Mouse (Mus musculus) kidney, embryonic 16.5 days (tissue): ENCODE measurements at regions not wholly inside any gene's neighbourhood (a gene's known extent, or its start where the extent isn't known, plus 50 kb on each side); places are given as distances from the start of the nearest gene placed in this dataset.
"Not testable (repeated sequence)": the region's sequence is repeated elsewhere in the genome, so short reads cannot be mapped to it uniquely, and the experiment has no call there.

Source experiments
- ATAC-seq: fragments of 200-750 bp; cut with Nextera tagmentation; 2 replicates; pipeline ENCODE4 v1.8.0; 2017; ENCODE audit warnings: moderate TSS enrichment; ENCODE audit not compliant: low FRiP score, low TSS enrichment
- H3K27ac ChIP-seq: fragments of 300-500 bp; sonication (generic); 2 replicates; pipeline ENCODE4 v1.5.1; 2014; ENCODE audit warnings: low read length
- H3K27me3 ChIP-seq: fragments of 300-500 bp; sonication (generic); 2 replicates; pipeline ENCODE4 v1.6.1; 2014; ENCODE audit warnings: low read length, control low read depth, mixed read lengths; ENCODE audit not compliant: insufficient read depth
- H3K36me3 ChIP-seq: fragments of 300-500 bp; sonication (generic); 2 replicates; pipeline ENCODE4 v1.6.1; 2014; ENCODE audit warnings: low read length, control low read depth, mixed read lengths; ENCODE audit not compliant: insufficient read depth
- H3K4me1 ChIP-seq: fragments of 300-500 bp; sonication (generic); 2 replicates; pipeline ENCODE4 v1.6.1; 2014; ENCODE audit warnings: low read length, control low read depth, mixed read lengths; ENCODE audit not compliant: insufficient read depth
- H3K4me2 ChIP-seq: fragments of 300-500 bp; sonication (generic); replicated peaks from 2 replicates; pipeline ENCODE4 v1.6.1; 2014; ENCODE audit warnings: low read depth, low read length
- H3K4me3 ChIP-seq: fragments of 300-500 bp; sonication (generic); 2 replicates; pipeline ENCODE4 v1.5.1; 2014; ENCODE audit warnings: mild to moderate bottlenecking, low read length
- H3K9ac ChIP-seq: fragments of 300-500 bp; sonication (generic); replicated peaks from 2 replicates; pipeline ENCODE4 v1.6.1; 2014; ENCODE audit warnings: low read length
- H3K9me3 ChIP-seq: fragments of 300-500 bp; sonication (generic); 2 replicates; pipeline ENCODE4 v1.6.1; 2016; ENCODE audit warnings: low read length, control low read depth
- WGBS: fragments of 180-500 bp; shearing (Covaris S2); extraction: QIAGEN DNeasy Blood & Tissue Kit; methylation state at CpG from one replicate; pipeline ENCODE4 v1.1.7; 2014; 5-methylcytosine and 5-hydroxymethylcytosine counted together

GRCm38 (mm10) chr1:14109190-14109482, 1984.0 kb downstream of the 4930444P10Rik start:
- H3K27me3 ChIP-seq = no peaks in the 10 kb centered on the region
- peaks cover 5% of the 10 kb centered on the region; the same call in 1 of the 2 replicates for H3K9me3 ChIP-seq
- no peak overlapping the region for H3K27ac ChIP-seq
- WGBS = 6% methylated on average over 6 of the region's 6 CpGs
- no peaks in the 10 kb centered on the region for H3K4me1 ChIP-seq
- no peak overlapping the region for H3K4me2 ChIP-seq
- H3K36me3 ChIP-seq = no peaks in the 10 kb centered on the region
- H3K4me3 ChIP-seq = no peak overlapping the region
- H3K9ac ChIP-seq = no peak overlapping the region
- no peak for ATAC-seq

- no peak overlapping the region for H3K9ac ChIP-seq
- no peaks in the 10 kb centered on the region for H3K4me1 ChIP-seq
- H3K4me3 ChIP-seq = no peak overlapping the region
- H3K9me3 ChIP-seq = peaks cover 5% of the 10 kb centered on the region; the same call in 1 of the 2 replicates
- no peak for ATAC-seq
- H3K27me3 ChIP-seq = no peaks in the 10 kb centered on the region
- H3K27ac ChIP-seq = no peak overlapping the region
- H3K36me3 ChIP-seq = no peaks in the 10 kb centered on the region
- 57% methylated on average over 7 of the region's 7 CpGs for WGBS
- H3K4me2 ChIP-seq = no peak overlapping the region
These were observed 1984.5 kb downstream of the 4930444P10Rik start for GRCm38 (mm10) chr1:14108450-14109189.

GRCm38 (mm10) chr1:14105521-14105920, 1987.6 kb downstream of the 4930444P10Rik start:
- H3K4me2 ChIP-seq, H3K9me3 ChIP-seq, H3K27ac ChIP-seq, H3K4me1 ChIP-seq, H3K36me3 ChIP-seq, ATAC-seq, H3K4me3 ChIP-seq, H3K27me3 ChIP-seq, H3K9ac ChIP-seq: not testable (repeated sequence)
- WGBS = 96% methylated on average over 4 of the region's 6 CpGs

GRCm38 (mm10) chr1:14104529-14104928, 1988.6 kb downstream of the 4930444P10Rik start:
- Histone ChIP-seq H3K27me3 (no peaks in the 10 kb centered on the region), H3K9ac (no peak overlapping the region), H3K4me1 (no peaks in the 10 kb centered on the region), H3K4me3 (no peak overlapping the region), H3K4me2 (no peak overlapping the region), H3K36me3 (no peaks in the 10 kb centered on the region), H3K9me3 (peaks cover 5% of the 10 kb centered on the region; the same call in 1 of the 2 replicates), H3K27ac (no peak overlapping the region)
- ATAC-seq = no peak
- 89% methylated on average over 2 of the region's 2 CpGs for WGBS

- Histone ChIP-seq H3K9ac (no peak overlapping the region), H3K36me3 (no peaks in the 10 kb centered on the region), H3K4me1 (no peaks in the 10 kb centered on the region), H3K4me3 (no peak overlapping the region), H3K4me2 (no peak overlapping the region), H3K27ac (no peak overlapping the region), H3K9me3 (no peaks in the 10 kb centered on the region), H3K27me3 (no peaks in the 10 kb centered on the region)
- ATAC-seq = no peak
- WGBS = 74% methylated on average over 5 of the region's 5 CpGs
These were observed 1994.1 kb downstream of the 4930444P10Rik start for GRCm38 (mm10) chr1:14099031-14099430.

- WGBS = 22% methylated on average over 5 of the region's 5 CpGs
- no peak overlapping the region for H3K4me3 ChIP-seq
- H3K4me2 ChIP-seq = no peak overlapping the region
- H3K27ac ChIP-seq = no peak overlapping the region
- H3K36me3 ChIP-seq = no peaks in the 10 kb centered on the region
- H3K27me3 ChIP-seq = no peaks in the 10 kb centered on the region
- no peaks in the 10 kb centered on the region for H3K4me1 ChIP-seq
- ATAC-seq = no peak
- H3K9me3 ChIP-seq = no peaks in the 10 kb centered on the region
- no peak overlapping the region for H3K9ac ChIP-seq
These were observed 1995.4 kb downstream of the 4930444P10Rik start for GRCm38 (mm10) chr1:14097567-14098228.

GRCm38 (mm10) chr1:14064856-14065255, 2028.3 kb downstream of the 4930444P10Rik start:
- 83% methylated on average over 3 of the region's 3 CpGs for WGBS
- H3K9me3 ChIP-seq = peaks cover 4% of the 10 kb centered on the region; the same call in 1 of the 2 replicates
- no peak overlapping the region for H3K4me2 ChIP-seq
- no peaks in the 10 kb centered on the region for H3K27me3 ChIP-seq
- H3K4me1 ChIP-seq = no peaks in the 10 kb centered on the region
- no peak overlapping the region for H3K9ac ChIP-seq
- no peak overlapping the region for H3K27ac ChIP-seq
- H3K4me3 ChIP-seq = no peak overlapping the region
- no peak for ATAC-seq
- no peaks in the 10 kb centered on the region for H3K36me3 ChIP-seq

- Histone ChIP-seq H3K27me3 (no peaks in the 10 kb centered on the region), H3K4me2 (no peak overlapping the region), H3K4me3 (no peak overlapping the region), H3K9ac (no peak overlapping the region), H3K36me3 (no peaks in the 10 kb centered on the region), H3K27ac (no peak overlapping the region), H3K9me3 (no peaks in the 10 kb centered on the region), H3K4me1 (no peaks in the 10 kb centered on the region)
- no peak for ATAC-seq
- 42% methylated on average over 2 of the region's 2 CpGs for WGBS
These were observed 2057.0 kb downstream of the 4930444P10Rik start for GRCm38 (mm10) chr1:14036163-14036562.

GRCm38 (mm10) chr1:14011484-14011883, 2081.6 kb downstream of the 4930444P10Rik start:
- Histone ChIP-seq H3K4me3 (no peak overlapping the region), H3K9ac (no peak overlapping the region), H3K27me3 (no peaks in the 10 kb centered on the region), H3K4me1 (no peaks in the 10 kb centered on the region), H3K36me3 (no peaks in the 10 kb centered on the region), H3K27ac (no peak overlapping the region), H3K4me2 (no peak overlapping the region), H3K9me3 (no peaks in the 10 kb centered on the region)
- WGBS = 85% methylated on average over 9 of the region's 9 CpGs
- no peak for ATAC-seq

- no peak overlapping the region for H3K9ac ChIP-seq
- no peak for ATAC-seq
- H3K4me1 ChIP-seq = no peaks in the 10 kb centered on the region
- WGBS = 79% methylated on average over 3 of the region's 3 CpGs
- H3K4me2 ChIP-seq = no peak overlapping the region
- H3K4me3 ChIP-seq = no peak overlapping the region
- no peaks in the 10 kb centered on the region for H3K36me3 ChIP-seq
- H3K27ac ChIP-seq = no peak overlapping the region
- H3K27me3 ChIP-seq = no peaks in the 10 kb centered on the region
- no peaks in the 10 kb centered on the region for H3K9me3 ChIP-seq
These were observed 2082.3 kb downstream of the 4930444P10Rik start for GRCm38 (mm10) chr1:14010789-14011188.
